Mouse (Mus musculus): Measurements from ENCODE around the gene Stub1. TPM values are rescaled to one million over a fixed set of nuclear protein-coding genes. Genes with fewer than 3 reads are reported as not detected.
"Not testable (repeated sequence)": the region's sequence is repeated elsewhere in the genome, so short reads cannot be mapped to it uniquely, and the experiment has no call there.

Stub1 gene
- total and polyA plus RNA-seq, 2 experiments: 50.4 to 94.4 TPM

DNA sequence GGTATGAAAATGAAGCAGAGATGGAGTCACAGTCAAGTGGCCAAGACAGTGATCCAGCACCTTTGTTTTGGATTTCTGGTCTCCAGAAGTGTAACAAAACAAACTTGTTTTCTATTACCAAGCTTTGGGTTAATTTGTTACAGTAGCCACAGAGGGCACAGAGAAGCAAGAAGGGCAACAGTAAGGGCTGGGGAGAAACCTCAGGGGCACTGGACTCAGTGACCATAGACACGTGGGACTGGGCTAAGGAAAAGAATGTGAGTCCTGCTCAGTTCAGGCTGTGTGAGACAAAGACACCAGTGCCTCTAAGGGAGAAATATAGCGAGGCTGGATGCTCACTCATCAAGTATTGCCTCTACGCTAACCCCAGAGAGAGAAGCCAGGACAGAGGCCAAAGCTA is 39.5 kb upstream of the Stub1 start:
- Histone ChIP-seq H3K27me3 (ENCODE audit: control insufficient read depth, insufficient read depth, low read length) (no peaks in the 10 kb centered on the region), H3K79me2 (ENCODE audit: control insufficient read depth, insufficient read depth, low read length) (peaks cover 7% of the 10 kb centered on the region; the same call in 1 of the 2 replicates), H3K4me1 (ENCODE audit: control insufficient read depth, insufficient read depth, low read length) (peaks cover 6% of the 10 kb centered on the region), H3K36me3 (ENCODE audit: control insufficient read depth, insufficient read depth, low read length) (no peaks in the 10 kb centered on the region), H3K4me3 (ENCODE audit: insufficient read depth, low read depth, low read length) (no peak overlapping the region), H3K27ac (replicated peaks; ENCODE audit: insufficient read depth, low read depth, low read length) (no peak overlapping the region), H3K9ac (ENCODE audit: low read depth, low read length) (no peak overlapping the region)
- TF ChIP-seq POLR2A (IDR thresholded peaks at IDR 0.05; ENCODE audit: extremely low read depth, insufficient read depth, low read length) (no peak), CTCF (IDR thresholded peaks at IDR 0.05; ENCODE audit: low read depth, low read length) (no peak)
- 92% methylated on average over 3 of the region's 3 CpGs for WGBS
- no peak for DNase-seq (ENCODE audit: extremely low read depth, low read depth, low spot score)

DNA sequence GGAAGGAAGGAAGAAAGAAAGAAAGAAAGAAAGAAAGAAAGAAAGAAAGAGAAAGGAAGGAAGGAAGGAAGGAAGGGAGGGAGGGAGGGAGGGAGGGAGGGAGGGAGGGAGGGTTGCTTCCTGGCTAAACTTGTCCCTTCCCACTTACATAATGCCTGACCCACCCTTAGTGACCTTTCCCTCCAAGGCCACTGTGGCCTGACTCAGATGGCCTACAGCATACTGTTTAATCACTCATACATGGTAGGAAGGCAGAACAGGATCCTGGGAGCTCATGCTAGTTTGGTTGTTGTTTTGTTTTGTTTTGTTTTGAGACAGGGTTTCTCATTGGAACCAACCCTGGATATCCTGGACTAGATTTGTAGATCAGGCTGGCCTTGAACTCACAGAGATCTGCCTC is 38.4 kb upstream of the Stub1 start:
- not testable (repeated sequence) for H3K27ac ChIP-seq (replicated peaks; ENCODE audit: insufficient read depth, low read depth, low read length); H3K9ac ChIP-seq (ENCODE audit: low read depth, low read length); H3K36me3 ChIP-seq (ENCODE audit: control insufficient read depth, insufficient read depth, low read length); H3K27me3 ChIP-seq (ENCODE audit: control insufficient read depth, insufficient read depth, low read length); DNase-seq (ENCODE audit: extremely low read depth, low read depth, low spot score); H3K4me3 ChIP-seq (ENCODE audit: insufficient read depth, low read depth, low read length)
- peaks cover 11% of the 10 kb centered on the region; the same call in 1 of the 2 replicates for H3K79me2 ChIP-seq (ENCODE audit: control insufficient read depth, insufficient read depth, low read length)
- peaks cover 10% of the 10 kb centered on the region for H3K4me1 ChIP-seq (ENCODE audit: control insufficient read depth, insufficient read depth, low read length)

DNA sequence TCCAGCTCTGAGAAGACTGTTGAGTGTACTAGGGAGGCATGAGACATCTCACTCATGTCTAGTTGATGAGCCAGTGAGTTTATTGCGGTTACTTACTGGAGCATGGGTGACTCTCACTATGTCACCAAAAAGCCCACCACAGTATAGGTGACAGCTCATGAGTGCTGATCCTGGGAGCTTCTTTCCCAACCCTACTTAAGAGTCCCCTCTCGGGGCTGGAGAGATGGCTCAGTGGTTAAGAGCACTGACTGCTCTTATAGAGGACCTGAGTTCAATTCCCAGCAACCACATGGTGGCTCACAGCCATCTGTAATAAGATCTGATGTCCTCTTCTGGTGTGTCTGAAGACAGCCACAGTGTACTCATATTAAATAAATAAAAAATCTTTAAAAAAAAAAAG is 36.8 kb upstream of the Stub1 start:
- Histone ChIP-seq H3K79me2 (ENCODE audit: control insufficient read depth, insufficient read depth, low read length) (peaks cover 19% of the 10 kb centered on the region; the same call in 1 of the 2 replicates), H3K27me3 (ENCODE audit: control insufficient read depth, insufficient read depth, low read length) (no peaks in the 10 kb centered on the region), H3K36me3 (ENCODE audit: control insufficient read depth, insufficient read depth, low read length) (no peaks in the 10 kb centered on the region), H3K4me1 (ENCODE audit: control insufficient read depth, insufficient read depth, low read length) (peaks cover 22% of the 10 kb centered on the region), H3K9ac (ENCODE audit: low read depth, low read length) (no peak overlapping the region), H3K27ac (replicated peaks; ENCODE audit: insufficient read depth, low read depth, low read length) (no peak overlapping the region), H3K4me3 (ENCODE audit: insufficient read depth, low read depth, low read length) (no peak overlapping the region)
- WGBS: 91% methylated on average over 2 of the region's 2 CpGs
- no peak for TF ChIP-seq CTCF (IDR thresholded peaks at IDR 0.05; ENCODE audit: low read depth, low read length)
- TF ChIP-seq POLR2A (IDR thresholded peaks at IDR 0.05; ENCODE audit: extremely low read depth, insufficient read depth, low read length): no peak
- no peak for DNase-seq (ENCODE audit: extremely low read depth, low read depth, low spot score)

DNA sequence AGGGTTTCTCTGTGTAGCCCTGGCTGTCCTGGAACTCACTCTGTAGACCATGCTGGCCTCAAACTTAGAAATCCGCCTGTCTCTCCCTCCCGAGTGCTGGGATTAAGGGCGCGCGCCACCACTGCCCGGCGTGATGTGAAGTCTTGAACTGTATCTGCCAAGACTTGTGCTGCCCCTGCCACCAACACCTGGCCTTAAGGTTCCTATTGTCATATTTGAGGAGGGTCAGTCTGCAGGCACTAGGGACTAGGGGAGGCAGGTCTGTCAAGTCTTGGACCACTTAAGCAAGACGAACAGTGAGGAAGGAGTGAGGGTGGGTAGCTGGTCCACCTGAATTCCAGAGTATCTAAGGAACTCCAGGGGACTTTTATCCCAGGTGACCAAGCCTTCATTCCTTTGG is 36.3 kb upstream of the Stub1 start:
- TF ChIP-seq POLR2A (IDR thresholded peaks at IDR 0.05; ENCODE audit: extremely low read depth, insufficient read depth, low read length): no peak
- no peak for TF ChIP-seq CTCF (IDR thresholded peaks at IDR 0.05; ENCODE audit: low read depth, low read length)
- peaks cover 21% of the 10 kb centered on the region; the same call in 1 of the 2 replicates for H3K79me2 ChIP-seq (ENCODE audit: control insufficient read depth, insufficient read depth, low read length)
- WGBS: 89% methylated on average over 8 of the region's 8 CpGs
- H3K4me3 ChIP-seq (ENCODE audit: insufficient read depth, low read depth, low read length): no peak overlapping the region
- H3K9ac ChIP-seq (ENCODE audit: low read depth, low read length): no peak overlapping the region
- H3K27me3 ChIP-seq (ENCODE audit: control insufficient read depth, insufficient read depth, low read length): no peaks in the 10 kb centered on the region
- no peaks in the 10 kb centered on the region for H3K36me3 ChIP-seq (ENCODE audit: control insufficient read depth, insufficient read depth, low read length)
- H3K4me1 ChIP-seq (ENCODE audit: control insufficient read depth, insufficient read depth, low read length): peaks cover 25% of the 10 kb centered on the region
- H3K27ac ChIP-seq (replicated peaks; ENCODE audit: insufficient read depth, low read depth, low read length): no peak overlapping the region
- no peak for DNase-seq (ENCODE audit: extremely low read depth, low read depth, low spot score)

DNA sequence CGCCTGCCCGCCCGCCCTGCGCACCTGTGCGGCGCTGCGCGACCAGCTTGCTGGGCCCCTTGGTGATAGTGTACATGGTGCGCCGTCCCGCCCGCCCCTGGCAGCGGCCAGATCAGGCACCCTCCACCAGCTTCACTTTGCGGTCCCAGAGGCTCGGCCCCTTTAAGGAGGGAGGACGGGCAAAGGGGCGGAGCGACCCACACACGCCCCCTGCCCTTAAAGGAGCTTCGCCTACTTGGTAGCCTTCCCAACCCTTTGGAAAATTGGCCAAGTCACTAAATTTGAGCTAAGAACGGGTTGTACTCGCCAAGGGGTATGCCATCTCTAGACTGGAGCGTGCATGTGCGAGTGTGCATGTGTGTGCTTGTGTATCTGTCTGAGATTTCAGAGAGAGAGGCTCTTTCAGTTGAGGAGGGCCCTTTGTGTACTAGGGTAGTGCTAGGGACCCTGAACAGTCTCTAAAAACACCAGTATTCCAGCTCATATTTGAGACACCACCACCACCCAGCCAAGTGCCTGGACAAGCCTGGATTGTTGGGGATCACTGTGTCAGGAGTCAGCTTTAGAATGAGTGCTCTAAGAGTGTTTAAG is 35.5 kb upstream of the Stub1 start, which contains the start of gene Mcrip2:
Gene Mcrip2, minus strand, starts transcription at position 164 of the 591 bp plus-strand sequence.
- WGBS: under 1% methylated on average over 24 of the region's 24 CpGs
- H3K36me3 ChIP-seq (ENCODE audit: control insufficient read depth, insufficient read depth, low read length): no peaks in the 10 kb centered on the region

DNA sequence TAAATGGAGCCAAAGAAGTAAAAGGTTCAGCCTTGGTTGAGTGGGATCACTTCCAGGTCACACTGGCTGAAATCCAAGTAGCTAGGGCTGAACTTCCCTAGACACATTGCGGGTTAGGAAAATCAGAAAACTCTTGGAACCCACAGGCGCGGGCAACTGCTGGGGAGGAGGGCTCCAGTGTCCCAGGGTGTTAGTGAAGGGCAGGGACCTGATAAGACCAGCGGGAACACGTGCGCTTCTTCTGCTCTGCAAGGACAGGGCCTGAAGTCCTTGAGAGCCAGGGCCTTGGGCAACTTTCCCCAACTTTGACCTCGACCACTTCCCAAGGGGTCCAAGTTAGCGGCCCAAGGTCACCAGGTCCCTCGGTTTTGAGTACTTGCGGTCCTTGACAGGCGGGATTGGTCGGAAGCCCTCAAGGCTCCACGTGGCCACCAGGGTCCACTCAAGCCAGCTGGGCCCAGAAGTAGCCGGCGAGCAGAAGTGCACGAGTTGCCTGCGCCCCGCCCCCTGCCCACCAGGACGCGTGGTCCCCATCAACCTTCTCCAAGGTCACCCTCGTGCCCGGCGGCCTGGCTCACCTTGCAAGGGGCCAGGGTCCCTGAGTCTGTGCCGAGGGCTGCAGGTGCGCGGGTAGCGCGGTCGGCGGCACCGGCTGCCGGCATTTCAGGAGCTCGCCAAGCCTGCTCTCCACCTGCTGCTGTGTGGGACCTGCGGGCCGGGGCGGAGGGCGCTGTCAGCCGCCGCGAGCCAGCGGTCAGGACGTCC is 34.8 kb upstream of the Stub1 start:
- DNase-seq (ENCODE audit: extremely low read depth, low read depth, low spot score): peak; percentile 91
- under 1% methylated on average over 42 of the region's 42 CpGs for WGBS

More for the DNA sequence above, 35.5 kb upstream of the Stub1 start, which contains the start of gene Mcrip2:
- Histone ChIP-seq H3K9ac (ENCODE audit: low read depth, low read length) (peak within 1 kb of the TSS; percentile 91), H3K27me3 (ENCODE audit: control insufficient read depth, insufficient read depth, low read length) (no peaks in the 10 kb centered on the region), H3K4me1 (ENCODE audit: control insufficient read depth, insufficient read depth, low read length) (peaks cover 26% of the 10 kb centered on the region), H3K27ac (replicated peaks; ENCODE audit: insufficient read depth, low read depth, low read length) (peak within 1 kb of the TSS; percentile 88), H3K79me2 (ENCODE audit: control insufficient read depth, insufficient read depth, low read length) (peaks cover 21% of the 10 kb centered on the region; the same call in 1 of the 2 replicates), H3K4me3 (ENCODE audit: insufficient read depth, low read depth, low read length) (peak within 1 kb of the TSS; percentile 87)
- DNase-seq (ENCODE audit: extremely low read depth, low read depth, low spot score): peak; percentile 89
- TF ChIP-seq POLR2A (IDR thresholded peaks at IDR 0.05; ENCODE audit: extremely low read depth, insufficient read depth, low read length) (peak; percentile 84), CTCF (IDR thresholded peaks at IDR 0.05; ENCODE audit: low read depth, low read length) (no peak)

More for the DNA sequence above, 34.8 kb upstream of the Stub1 start:
- peaks cover 27% of the 10 kb centered on the region for H3K4me1 ChIP-seq (ENCODE audit: control insufficient read depth, insufficient read depth, low read length)
- H3K79me2 ChIP-seq (ENCODE audit: control insufficient read depth, insufficient read depth, low read length): peaks cover 21% of the 10 kb centered on the region; the same call in 1 of the 2 replicates
- H3K36me3 ChIP-seq (ENCODE audit: control insufficient read depth, insufficient read depth, low read length): no peaks in the 10 kb centered on the region
- H3K27me3 ChIP-seq (ENCODE audit: control insufficient read depth, insufficient read depth, low read length): no peaks in the 10 kb centered on the region
- H3K9ac ChIP-seq (ENCODE audit: low read depth, low read length): peak overlapping the region; percentile 91
- peak overlapping the region; percentile 88 for H3K27ac ChIP-seq (replicated peaks; ENCODE audit: insufficient read depth, low read depth, low read length)
- peak overlapping the region; percentile 87 for H3K4me3 ChIP-seq (ENCODE audit: insufficient read depth, low read depth, low read length)
- TF ChIP-seq POLR2A (IDR thresholded peaks at IDR 0.05; ENCODE audit: extremely low read depth, insufficient read depth, low read length) (no peak), CTCF (IDR thresholded peaks at IDR 0.05; ENCODE audit: low read depth, low read length) (no peak)
